Mouse (Mus musculus): Measurements from ENCODE around the gene 2310033P09Rik.
"Not testable (repeated sequence)": the region's sequence is repeated elsewhere in the genome, so short reads cannot be mapped to it uniquely, and the experiment has no call there.

2310033P09Rik gene

DNA sequence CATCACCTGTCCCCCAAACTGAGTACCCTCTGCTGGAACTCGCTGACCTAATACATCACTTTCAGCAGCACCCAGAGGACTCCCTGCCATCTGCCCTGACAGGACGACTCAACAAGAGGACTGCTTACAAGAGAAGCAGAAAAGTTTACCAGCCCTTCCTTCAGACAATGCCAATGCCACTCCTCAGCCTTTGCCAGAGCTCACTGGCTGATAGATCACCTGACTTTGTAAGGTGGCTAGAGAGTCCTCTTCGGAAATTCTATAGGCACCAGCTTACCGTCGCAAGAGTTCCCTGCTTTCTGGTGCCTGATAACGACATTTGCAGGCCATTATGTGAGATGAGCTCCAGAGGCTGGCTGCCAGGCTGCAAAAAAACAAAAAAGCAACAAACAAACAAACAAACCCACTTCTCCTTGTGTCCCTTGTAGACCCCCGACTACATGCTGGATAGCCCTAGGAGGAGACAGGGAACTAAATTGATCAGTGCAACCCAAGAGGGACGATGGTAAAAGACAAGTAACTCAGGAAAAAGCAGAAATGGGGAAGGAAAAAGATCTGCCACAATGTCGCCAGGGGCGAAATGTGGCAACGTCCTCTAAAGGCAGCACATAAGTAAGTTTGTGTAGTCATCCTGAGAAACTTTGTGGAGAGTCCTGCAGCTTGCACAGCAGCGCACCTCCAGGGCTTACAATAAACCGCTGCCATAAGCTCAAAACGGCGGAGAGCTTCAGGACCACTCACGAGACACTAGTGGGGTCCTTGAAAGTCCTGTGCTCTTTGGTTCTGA, 6.7 kb upstream of the 2310033P09Rik start:
- DNase-seq, result no peak

DNA sequence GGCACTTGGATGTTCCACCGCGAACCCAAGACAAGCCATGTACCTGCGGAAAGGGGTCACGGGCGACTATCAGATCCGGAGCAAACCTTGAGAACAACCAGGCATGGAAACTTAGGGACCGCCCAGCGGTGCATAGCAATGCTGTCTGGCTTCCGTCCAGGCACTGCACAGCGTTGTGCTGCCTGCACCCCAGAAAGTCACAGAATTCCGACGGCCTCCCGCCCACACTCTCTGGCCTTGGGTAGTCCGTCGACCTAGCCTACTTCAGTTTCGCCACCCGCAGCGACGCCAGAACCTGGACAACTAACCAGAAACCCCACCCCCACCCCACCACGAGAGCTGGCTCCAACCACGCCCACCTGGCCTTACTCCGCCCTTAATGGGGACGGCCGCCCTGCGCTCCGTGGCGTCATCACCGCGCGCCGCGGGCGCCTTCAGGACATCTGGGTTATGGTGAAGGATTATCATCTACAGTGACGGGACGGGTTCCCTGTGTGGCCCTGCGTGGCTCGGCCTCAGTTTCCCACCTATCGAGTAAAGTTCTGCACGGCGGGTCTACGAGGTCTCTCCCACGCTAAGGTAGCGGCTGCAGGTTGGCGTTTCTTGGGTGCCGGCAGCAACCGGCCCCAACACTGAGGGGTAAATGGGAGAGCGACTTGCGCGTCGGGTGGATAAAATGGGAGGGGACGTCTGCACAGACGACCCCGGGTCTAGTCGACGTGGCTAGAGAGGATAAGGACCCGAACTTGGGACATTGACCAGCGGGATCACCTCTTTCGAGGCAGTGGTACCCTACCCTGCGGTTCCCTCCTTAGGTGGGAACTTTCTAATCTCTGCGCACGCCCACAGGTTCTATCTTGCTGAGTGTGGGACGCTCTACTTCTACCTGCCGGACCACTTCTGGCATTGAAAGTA, 5.8 kb upstream of the 2310033P09Rik start, which contains the start of gene Mrpl55:
Gene Mrpl55, plus strand, starts transcription at position 406 of the 915 bp plus-strand sequence.
- peak; percentile 91 to 94 for DNase-seq

DNA sequence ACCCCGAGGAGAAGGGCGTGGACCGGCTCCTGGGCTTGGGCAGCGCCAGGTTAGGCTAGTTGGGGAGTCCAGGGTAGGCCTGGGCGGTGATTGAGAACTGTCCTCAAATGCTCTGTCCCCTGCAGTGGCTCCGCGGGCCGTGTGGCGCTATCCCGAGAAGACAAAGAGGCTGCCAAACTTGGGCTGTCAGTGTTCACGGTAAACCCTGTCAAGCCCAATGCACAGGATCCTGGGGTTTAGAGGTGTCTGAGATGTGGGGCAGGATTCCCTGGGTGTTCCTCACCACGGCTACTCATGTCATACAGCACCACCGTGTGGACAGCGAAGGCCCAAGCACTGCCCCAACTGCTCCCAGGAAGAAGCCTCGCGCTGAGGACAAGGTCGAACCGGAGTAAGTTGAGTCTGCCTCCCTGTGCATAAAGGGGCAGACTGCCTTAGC, 901 bp downstream of the 2310033P09Rik start:
- peak; percentile 65 to 68 for DNase-seq

DNA sequence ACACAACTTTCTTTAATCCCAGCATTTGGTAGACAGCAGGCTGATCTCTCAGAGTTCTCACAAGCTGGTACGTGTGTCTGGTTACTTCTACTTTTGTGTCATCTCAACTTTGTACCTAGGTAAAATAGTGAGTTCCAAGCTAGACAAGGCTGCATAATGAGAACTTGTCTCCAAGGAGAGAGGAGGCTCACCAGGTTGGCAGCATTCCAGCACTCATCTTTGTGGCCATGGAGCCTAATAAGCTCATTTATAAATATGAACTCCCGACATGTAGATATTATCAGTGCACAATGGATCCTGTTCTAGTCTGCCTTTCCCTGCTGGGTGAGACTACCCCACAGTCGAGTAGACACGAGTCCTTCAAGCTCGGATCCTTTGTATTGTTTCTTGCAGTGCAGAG, 1.5 kb downstream of the 2310033P09Rik start:
- no peak for DNase-seq

DNA sequence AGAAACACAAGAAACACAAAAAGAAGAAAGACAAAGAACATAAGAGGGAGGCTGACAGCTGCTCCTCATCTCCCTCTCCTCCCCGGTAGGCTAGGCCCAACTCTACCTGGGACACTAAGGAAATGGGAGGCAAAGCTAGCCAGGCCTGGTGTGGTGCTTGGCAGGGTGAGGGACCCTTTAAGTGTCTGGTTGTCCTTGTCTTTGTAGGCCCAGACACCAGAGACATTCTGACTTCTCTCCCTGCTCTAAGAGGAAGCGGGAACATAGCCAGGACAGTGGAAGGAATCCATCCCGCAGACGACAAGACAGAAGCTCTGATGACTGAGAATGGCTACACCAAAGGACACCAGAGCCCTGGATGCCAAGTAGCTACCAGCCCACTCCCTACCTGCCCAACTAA, 1.9 kb downstream of the 2310033P09Rik start:
- no peak for DNase-seq

DNA sequence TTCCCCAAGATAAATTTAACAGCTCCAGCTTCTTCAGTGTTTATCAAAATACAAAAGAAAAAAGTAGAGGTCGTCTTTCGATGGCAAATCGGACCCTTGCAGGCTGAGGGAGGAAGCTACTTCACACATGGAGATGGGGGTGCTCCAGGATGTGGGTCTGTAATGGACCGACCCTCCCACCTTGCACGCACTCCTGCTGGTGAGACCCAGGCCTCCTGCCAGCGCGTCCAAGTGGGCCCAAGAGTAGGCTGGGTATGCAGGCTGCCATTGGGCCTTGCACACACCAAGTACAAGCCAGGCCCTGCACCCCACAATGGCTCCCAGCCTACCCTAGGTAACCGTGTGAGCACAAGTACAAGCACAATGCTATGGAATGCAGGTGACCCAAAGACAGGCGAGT, 3.4 kb downstream of the 2310033P09Rik start:
- DNase-seq, result not testable (repeated sequence)

DNA sequence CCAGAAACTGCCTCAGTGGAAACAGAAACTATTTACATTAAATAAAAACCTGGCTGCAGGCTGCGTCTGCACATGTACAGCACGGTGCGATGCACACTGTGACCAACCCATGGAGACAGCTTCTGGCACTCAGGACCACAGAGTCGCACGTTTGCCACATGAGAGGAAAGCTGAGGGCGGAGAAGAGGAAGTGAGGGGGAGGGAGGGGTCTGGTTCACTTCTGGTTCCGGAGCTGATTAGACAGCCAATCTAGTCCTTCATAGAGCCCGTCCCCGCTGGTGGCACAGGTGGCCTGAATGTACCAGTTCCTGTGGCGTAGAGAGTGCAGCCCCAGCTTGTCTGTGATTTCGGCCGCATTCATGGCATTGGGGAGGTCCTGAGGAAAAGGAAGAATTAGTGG, 4.2 kb downstream of the 2310033P09Rik start:
- DNase-seq, result peak in 1 of 2 experiments; percentile 38

DNA sequence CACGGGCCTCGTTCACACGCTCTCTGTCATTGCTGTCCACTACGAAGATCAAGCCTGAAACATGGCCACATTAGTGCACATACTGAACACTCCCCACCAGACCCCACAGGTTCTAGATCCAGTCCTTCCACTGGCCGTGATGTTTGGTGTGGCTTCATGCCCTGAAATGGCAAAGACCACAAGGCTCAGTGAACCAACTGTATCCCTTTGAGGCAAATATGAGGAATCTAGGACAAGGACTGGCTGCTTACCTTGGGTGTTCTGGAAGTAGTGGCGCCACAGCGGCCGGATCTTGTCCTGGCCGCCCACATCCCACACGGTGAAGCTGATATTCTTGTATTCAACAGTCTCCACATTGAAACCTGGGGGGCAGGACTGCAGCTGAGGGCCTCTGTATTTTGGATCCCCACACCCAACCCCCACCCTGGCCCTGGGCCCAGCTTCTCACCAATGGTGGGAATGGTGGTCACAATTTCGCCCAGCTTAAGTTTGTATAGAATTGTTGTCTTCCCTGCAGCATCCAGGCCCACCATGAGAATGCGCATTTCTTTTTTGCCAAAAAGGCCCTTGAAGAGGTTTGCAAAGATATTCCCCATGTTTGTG, 4.9 kb downstream of the 2310033P09Rik start:
- DNase-seq, result no peak

DNA sequence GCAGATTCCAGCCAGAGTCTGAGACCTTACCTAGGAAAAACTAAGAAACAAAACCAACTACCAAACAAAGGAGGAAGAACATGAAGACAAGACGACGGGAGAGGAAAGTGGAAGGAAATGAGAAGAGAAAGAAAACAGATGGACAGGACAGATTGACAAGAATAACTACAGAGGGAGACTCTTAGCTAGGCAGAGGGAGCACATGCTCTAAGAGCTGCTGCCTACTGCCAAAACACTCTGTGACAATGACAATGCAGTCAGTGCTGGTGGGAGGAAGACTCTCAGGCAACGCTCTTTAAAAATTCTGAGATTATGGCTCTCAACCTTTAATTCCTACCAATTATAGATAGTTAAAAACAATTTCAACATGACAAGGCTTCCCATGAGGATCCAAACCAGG, 8.8 kb downstream of the 2310033P09Rik start:
- no peak for DNase-seq

DNA sequence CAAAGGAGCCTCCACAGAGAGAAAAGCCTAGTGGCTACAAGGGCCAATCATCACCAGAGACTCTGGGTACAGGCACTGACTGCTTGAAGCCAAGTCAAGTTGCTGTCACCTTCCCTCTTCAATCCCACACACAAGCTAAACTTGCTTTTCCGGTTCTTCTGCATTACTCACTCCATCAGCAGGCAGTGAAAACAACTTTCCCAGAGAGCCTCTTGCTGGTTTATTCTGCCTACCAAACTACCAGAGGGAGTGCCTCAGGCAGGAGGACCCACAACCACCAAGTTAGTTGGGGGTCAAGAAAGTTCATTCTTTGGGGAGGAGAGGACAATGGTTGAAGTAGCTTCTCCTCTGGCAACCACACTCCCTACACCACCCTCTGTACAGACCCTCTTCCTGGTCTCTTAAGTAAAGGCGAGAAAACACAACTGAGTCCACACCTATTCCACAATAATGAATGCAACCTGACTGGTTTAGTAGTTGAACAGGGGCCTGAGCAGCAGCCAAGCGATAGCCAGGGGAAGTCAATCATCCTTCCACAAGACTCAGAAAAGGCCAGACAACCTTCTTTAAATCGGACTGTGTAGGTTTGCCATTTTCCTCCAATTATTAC, 10.4 kb downstream of the 2310033P09Rik start:
- peak; percentile 72 to 86 for DNase-seq

DNA sequence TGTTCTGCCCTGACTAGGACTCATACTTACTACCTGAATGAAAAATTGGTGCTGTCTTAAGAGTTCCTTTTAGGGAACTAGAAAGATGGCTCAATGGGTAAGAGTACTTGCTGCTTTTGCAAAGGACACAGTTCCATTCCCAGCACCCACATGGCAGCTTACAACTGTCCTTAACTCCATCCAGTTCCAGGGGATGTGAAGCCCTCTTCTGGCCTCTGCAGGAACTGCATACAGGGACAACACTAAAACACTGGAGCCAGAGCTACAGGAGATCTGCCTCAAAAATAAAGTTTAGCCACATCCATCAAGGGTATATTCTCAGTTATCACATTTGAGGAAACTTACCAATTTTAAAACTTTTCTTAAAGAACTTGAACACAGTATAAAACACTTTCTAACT, 10.9 kb downstream of the 2310033P09Rik start:
- DNase-seq, result no peak

DNA sequence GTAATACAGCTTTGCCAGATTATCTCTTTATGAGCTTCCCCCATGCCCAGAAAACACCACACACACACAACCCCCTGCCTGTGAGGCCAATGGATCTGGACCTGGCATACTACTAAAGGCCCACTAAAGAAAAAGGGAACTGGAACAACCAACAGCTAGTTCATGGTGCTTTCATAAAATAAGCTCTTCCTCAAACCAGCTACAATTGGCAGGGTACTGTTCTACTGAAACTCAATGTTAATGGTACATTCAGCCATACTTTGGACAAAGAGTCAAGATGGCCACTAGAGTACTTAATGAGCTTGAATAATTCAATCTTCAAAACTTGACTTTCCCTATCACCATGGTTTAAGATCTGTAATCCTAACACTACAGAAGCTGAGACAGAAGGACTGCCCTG, 13.5 kb downstream of the 2310033P09Rik start:
- DNase-seq, result no peak

DNA sequence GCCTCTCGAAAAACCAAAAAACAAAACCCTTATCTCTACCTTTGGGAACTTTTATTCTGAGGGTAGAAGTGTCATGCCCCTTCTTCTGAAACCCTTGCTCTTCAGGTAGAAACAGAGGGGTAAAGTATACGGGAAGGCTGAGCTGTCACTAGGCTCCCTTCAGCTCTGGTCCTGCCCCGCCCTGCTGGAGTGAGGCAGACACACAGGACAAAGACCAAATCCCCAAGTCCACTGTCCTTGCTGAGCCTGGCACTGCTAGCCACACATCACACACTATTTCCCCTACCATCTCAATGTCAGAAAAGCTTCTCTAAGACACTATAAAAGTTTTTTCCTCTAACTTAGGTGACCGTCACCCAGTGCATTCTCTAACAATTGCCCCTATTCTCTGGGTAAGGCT, 14.2 kb downstream of the 2310033P09Rik start:
- no peak for DNase-seq

DNA sequence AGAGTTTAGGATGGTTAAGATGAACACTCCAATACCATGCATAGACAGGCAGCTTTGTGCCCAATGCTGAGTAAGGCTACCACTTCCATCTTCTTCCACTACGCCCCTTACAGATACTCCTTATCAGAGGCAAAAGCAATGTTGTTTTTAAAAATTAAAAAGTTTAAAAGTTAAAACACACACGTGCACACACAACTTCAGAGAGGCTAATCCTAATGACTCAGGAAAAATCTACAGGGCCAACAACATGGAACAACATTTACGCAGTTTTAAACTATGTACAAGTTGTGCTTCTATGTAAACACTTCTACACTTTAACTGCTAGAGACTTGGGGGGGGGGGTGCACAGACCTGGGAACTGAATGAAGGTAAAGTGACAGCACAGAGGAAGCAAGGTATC, 15.9 kb downstream of the 2310033P09Rik start:
- DNase-seq, result no peak

DNA sequence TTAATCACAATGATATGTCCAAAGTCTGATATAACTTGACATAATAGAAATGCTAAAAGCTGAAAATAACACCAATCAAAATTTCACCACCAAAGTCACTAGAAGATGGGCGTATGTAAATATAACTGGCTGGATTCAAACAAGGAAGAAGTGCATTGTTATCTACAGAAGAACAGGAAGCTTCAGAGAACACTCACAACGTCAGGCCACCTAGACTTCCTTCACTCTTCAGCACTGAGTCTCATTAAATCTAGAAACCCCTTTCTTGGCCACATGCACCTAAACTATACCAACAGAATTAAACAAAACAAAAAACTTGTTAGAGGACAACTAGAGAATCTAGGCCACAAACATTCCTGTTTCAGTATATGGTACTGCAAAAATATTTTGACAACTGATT, 16.3 kb downstream of the 2310033P09Rik start:
- no peak for DNase-seq

DNA sequence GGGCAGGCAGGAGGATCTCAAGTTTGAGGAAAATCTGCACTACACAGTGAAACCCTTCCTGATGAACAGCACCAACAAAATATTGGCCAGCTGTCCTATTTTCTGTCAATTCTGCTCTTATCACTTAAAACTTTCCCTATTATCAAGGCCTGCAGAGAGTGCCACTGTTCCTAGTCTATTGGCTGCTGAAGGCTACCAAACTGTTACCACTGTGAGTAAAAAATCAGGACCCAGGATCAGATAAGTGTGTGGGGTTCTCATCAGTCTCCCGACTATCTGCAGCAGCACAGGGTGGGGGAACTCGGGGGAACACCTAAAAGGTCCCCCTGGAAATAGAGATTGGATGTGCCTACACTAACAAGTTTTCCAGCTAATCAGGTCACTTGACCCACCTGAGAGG, 17.0 kb downstream of the 2310033P09Rik start:
- no peak for DNase-seq

DNA sequence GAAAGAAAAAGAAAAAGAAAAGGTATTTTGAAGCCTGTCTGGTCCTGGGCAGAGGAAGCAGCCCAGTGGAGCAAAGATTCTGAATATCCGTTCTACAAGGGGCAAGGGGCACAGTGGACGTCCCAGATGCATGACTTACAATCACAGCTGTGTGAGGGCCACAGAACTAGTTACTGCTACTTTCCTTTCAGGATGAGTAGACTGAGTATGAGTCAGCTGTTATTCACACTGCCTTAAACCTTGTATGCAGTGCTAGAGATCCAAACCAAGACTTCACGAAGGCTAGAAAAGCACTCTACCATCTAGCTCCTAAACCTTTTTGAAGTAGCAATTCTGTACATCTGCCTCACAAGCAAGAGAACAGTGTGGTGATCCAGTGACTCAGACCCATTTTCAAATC, 18.1 kb downstream of the 2310033P09Rik start:
- DNase-seq, result no peak

DNA sequence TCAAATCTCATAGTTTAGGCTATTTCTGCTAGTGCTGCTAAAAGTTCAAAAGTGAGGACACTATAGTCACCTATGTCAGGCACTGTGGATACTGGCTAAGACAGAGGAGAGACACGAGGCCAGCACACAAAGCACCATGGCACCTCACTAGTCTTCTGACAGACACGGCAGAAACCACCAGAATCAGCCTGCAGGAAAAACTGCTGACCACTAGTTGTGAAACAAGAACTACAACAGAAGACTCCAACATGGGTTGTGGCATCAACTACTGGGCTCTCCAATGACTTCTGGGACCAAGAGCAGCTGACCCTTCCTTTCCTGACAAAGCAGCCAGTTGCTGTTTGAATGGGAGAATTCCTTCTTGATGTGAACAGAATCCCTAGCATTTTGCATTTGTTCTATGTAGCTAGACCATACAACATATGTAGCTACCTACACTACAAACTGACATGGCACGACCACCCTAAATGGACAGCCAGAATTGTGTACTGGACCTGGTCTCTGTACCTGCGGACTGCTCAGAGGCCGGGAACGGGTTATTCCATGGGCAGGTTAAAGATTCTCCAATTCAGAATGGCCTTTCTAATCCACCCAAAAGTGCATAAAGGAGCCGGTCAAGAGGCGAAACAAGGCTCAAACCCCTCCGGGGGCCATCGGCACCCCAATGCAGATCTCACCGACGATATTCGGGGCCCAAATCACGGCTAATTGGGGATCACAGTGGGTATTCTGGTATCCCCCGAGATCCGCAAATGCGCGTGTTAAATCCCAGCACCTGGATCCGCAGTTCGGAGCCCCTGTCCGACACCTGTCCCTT, 18.9 kb downstream of the 2310033P09Rik start:
- DNase-seq, result no peak

DNA sequence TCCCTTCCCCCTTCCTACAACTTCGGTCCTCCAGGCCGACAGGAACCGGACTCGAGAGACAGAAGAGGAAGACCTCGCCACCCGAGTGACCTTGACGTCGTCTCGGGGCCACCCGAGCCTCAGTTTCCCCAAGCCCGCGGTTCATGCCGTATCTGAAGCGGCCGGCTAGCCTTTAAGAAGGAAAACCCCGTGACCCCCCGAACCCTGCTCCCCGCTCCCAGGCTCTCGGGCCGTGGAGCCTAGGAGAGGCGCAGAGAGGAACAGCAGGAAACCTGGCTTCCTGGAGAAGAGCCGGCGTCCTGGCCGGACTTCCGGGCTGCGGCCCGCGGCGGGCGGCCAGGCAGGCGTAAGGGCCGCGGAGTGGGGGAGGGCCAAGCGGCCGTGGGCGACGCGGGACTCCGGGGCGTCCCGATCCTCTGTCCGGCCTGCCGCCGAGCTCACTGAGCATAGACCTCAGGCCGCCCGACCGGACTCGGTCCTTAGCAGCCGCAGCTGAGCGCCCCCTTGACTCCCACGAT, 19.5 kb downstream of the 2310033P09Rik start:
- peak in 1 of 2 experiments; percentile 71 for DNase-seq

DNA sequence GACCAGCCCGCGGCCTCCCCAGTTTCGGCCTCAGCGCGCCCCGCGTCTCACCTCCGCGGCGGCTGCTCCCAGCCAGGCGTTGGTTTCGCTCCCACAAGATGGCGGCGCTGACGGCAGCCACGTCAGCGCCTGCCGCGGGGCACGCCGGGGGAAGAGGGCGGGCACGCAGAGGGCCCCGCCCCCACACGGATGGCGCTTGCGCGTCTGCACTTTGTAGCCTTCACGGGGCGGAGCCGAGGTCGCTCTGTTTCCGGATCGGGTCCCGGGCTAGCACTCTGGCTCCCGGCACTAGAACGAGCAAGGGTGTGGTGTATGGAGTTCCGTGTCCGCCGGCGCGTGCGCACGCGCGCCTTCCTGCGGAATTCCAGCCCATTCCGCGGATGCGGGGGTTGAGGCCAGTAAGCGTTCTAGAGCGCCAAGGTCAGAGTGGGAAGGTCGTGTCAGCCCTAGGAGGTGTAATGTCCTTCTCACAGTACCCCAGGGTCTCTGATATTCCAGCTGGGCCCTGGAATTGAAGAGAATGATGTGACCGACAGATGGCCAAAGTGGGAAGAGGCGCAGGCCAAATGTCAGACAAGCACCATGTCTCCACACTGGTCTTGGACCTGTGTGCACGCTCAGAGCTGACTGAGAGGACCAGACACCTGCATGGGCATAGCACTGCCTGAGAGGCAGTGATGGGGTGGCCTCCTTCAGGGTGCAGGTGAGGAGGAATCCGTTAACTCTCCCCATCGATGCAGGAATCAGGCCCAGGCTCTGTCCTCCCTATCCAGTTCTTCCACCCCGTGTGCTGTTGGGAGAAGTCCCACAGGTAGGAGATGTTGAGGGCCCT, 20.2 kb downstream of the 2310033P09Rik start, which contains the start of gene Arf1:
Gene Arf1, minus strand, starts transcription at position 149 of the 832 bp plus-strand sequence.
- DNase-seq, result peak; percentile 96

All from lung, adult 18-20 months (tissue).